Mouse (Mus musculus): ENCODE measurements around the gene Myo1d.
A peak's percentile ranks its signal among the peaks of the same experiment; 100 is the strongest.

The Myo1d gene

DNA sequence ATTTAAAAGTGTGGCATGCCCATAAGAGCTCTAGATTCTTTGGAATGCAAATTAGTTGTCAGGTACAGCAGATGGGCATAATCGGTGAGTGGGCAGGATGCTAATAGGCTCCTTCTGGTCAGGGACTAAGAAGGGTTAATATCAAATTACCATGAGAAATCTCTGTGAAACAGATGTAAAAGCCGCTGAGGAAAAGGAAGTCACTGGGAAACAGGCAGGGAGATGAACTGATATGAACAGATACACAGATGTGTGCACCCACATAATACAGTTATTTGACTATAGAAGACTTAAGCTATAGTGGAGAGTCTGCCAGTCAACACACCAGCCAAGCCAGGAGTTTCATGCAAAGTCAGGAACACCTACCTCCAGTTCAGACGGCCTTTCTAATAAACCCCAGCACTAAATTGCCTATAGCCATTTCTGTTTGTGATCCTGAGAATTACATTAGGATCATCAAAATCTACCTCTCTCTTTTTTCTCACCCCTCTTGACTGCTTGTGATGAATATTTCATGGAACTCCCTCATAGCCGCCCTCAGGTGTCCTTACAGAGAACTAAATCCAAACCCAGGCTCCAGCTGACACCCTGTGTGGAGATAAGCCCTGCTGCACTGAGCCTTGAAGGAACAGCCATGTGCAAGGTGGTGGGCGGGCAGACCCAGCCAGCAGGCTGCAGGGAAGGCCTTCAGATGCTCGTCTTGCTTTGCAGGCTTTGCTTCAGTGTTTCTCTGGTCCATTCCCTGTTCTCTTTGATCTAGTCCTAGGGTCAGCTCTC is 164.7 kb downstream of the Myo1d start:
- no peak for DNase-seq (ENCODE audit: low read depth, low spot score)

DNA sequence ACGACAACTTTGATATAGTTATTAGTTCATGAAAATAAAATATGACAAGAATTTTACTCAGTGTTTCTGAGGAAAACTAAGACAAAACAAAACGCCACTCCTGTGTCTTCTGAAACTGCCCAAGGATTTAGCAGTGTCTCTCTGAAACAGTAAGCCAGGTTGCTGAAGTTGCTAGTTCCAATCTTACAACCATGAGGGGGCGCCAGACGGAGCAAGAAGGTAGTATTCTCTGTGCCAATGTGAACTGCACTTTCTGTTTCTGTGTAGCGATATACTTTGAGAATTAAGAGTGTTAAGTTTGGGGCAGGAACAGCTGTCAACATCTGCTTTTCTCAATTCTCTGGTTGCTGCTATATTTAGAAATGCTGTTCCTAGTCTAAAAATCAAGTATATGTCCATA is 165.4 kb downstream of the Myo1d start:
- peak; percentile 73 for DNase-seq (ENCODE audit: low read depth, low spot score)

DNA sequence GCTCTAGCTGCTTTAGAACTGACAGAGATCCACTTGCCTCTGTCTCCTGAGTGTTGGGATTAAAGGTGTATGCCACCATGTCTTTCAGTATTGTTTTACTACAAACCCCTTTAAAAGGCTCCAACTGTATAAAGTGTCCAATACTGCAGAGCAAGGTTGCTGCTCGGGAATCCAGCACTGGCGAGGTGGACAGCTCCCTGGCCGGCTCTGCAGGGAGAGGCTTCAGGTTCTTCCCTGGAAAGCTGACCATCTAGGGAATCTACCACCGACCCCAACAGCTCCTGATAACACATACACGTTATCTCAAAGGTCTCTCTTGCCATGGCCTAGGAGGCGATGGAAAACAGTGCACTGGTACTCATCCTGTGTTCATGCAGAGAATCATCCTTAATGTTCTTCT is 166.3 kb downstream of the Myo1d start:
- peak; percentile 23 for DNase-seq (ENCODE audit: low read depth, low spot score)

DNA sequence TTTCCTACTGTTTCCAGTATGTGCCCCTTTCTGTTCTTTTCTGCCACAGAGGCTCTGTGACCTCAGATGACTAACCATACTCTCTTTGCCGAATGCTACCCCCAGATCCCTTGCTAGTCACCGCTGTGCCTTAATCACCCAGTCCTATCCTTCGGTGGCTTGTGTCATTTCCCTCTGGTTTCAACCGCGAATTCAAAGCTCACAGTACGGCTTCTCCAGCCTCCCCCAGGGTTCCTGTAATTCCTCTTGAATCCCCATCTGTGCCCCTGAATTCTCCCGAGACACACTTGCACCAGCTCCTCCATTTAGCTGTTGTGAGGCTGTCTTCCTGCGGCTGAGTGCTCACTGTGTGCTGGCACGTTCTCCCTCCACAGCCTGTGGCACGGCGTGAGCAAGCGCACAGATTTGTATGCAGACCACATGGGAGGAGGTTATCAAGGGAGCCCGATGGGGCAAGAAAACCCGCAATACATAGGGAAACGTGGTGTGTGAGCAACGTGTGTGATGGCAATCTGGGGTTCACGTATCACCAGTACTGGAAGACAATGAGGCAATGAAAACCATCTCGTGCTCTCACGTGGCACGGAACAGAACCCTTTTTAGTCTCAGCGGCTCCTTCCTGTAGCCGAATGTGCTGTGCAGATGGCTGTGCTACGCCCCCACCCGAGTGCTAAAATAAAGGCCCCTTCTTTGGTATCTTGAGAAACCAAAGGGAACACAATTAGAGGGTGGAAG is 177.0 kb downstream of the Myo1d start:
- peak; percentile 87 for DNase-seq (ENCODE audit: low read depth, low spot score)

DNA sequence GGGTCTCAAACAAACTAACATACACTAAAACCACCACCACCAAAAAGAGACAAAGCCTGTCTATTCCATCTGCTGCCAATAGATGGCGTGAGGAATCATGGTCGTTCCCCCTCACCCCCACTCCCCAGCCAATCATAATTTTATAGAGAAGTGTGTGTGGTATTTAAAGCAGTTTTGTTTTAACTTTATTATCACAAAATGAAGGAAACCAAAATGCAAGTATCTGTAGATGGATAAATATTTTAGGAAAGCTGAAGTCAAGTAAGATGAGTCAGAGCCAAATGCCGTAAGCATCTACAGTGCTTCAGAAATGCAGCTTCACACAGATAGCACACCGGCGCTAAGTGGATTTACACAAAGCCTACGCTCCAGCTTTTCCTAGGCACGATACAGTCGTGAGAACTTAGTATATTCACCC is 177.8 kb downstream of the Myo1d start:
- DNase-seq (ENCODE audit: low read depth, low spot score), result peak; percentile 87

DNA sequence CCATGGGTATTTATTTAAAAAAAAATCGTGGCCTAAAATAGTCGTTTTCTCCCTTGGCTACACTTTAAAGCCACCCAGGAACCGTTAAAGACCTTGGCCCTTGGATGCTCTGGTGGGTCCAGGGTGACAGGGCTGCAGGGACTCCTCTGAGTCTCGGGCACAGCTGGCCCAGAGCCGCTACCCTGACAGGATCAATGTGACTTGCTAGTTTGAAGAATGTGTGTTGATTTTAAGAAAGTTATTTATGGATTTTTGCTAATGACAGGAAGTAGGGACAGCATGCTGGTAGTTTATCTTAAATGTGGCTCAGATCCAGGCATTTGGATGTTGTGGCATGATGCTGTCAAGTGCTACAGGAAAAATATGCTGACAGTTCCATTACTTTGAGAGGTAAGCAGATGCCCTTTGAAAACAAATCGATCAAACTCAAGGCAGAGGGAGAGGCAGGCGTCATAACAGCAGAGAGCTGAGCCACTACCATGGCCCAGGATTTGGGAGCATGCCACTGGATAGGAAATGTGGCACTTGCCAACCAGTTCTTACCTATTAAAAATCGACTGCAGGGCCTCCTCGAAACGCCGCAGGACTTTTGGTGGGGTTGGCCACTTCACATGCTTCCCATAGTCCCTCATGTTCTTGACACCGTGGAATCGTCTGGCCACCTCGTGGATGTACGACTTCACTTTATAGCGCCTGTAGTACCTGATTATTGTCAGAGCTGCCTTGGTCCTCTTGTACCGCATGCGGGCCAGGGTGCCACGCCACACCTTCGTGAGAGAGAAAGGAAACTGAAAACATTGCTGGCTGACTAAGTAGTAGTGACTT is 178.6 kb downstream of the Myo1d start:
- no peak for DNase-seq (ENCODE audit: low read depth, low spot score)

DNA sequence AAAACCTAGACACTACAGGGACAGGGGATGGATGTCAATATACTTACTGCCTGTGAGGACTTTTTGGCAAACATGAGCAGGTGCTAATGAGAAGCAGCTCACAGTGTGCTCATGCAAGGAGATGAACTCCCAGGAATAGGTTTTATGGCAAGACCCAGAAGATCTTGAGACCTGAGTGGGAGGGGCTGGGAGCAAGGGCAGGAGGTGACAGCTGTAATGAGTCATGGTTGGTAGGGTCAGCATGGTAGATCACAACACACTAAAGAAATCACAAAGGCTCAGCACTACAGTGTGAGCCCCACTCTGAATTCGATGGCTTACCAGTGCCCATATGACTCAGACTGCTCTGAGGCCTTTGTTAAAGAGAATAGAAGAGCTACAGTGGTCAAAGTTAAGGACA is 184.3 kb downstream of the Myo1d start:
- no peak for DNase-seq (ENCODE audit: low read depth, low spot score)

DNA sequence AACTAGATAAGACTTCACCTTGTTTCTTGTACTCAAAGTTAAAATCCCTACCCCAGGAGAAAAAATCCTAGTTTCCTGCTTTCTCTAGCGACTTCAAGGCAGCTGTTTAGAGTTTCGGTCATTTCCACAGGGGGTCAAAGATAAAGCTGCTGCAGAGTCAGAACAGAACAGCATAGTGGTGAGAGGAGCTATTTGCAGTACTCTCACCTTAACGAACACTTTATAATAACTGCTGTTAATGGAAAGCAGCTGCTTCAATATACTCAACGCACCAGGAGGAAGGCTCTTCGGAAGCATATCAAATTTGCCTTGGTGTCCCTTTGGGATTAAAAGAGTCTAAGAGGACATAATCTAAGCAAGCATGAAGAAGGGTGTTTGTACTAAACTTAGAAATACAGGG is 190.4 kb downstream of the Myo1d start:
- no peak for DNase-seq (ENCODE audit: low read depth, low spot score)

DNA sequence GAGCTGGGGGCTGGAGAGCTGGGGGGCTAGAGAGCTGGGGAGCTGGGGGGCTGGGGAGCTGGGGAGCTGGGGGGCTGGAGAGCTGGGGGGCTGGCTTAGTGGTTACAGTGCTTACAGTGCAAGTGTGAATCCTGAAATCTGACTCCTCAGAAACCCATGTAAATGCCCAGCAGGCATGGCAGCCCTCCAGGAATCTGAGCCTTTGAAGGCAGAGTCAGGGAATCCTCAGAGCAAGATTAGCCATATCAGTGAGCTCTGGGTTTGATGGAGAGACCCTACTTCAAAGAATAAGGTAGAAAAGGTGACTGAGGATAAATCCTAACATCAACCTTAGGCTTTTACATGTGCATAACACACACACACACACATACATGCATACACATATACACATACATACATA is 194.1 kb downstream of the Myo1d start:
- no peak for DNase-seq (ENCODE audit: low read depth, low spot score)

DNA sequence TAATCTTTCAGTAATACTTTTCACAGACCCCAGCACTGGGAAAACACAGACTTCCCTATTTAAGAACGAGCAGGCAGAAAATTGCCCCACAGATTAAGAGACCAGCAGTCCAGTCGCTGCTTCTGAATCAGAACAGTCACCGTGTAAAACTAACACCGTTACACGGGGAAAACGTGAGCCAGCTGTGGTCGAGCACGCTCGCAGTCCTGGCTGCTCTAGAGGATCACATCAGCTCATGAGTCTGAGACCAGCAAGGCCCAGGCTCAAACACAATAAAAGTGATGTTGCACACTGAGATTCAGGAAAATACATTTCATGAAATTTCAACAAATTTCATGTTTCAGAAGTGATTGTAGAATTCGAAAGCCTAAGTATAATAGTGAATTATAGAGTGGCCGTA is 194.6 kb downstream of the Myo1d start:
- DNase-seq (ENCODE audit: low read depth, low spot score), result no peak

DNA sequence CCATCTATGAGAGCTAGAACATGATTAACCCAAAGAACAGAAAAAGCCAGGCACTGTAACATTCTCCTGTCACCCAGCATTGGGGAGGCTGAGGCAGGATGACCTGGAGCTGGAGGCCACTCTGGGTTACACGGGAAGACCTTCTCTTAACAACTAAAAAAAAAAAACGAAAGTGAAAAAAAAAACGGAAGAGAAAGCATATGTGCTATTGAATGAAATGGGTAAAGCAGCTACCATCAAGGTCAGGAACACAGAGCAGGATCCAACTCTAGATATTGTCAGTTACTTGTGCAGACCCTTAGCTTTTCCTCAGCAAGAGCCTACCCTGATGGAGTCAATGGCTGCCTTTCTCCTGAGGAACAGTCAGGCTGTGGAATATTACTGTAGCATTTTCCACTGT is 199.3 kb downstream of the Myo1d start:
- DNase-seq (ENCODE audit: low read depth, low spot score), result peak; percentile 39

DNA sequence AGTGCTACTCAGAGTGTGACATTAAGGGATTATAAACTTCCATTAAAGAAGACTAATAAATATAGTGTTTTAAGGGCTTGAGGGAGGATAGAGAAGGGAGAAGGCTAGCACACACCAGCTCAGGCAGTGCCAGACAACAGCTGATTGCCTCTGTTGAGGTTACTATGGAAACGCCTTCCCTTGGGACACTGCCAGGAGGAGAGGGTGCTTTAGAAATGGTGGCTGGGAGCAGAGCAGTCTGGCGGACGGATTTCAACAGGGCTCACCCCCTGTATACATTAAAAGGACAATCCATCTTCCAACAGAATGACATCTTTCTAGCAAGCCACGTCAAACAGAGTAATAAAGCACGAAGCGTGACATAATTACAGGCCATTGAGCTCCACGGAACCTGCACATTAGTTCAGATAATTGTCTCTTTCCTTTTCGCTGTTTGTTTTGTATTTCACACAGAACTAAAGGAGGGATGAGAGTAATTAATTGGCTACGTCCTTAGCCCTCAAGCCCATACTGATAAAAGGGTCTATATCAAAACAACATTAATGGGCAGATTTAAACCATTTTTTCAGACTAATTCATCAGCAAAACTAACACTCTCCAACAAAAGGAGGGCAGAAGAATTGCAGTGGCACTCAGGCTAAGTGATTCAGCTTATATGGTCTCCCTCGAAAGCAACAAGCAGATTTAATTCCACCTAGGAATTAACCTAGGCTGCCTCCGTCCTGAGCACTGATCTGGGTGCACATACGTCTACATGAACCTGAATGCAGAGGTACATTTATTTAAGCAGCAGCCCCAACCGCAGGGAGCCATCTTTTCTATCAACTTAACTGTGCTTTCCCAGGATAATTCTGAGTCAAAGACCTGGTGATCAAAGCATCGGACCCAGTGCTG is 201.8 kb downstream of the Myo1d start:
- DNase-seq (ENCODE audit: low read depth, low spot score), result no peak

DNA sequence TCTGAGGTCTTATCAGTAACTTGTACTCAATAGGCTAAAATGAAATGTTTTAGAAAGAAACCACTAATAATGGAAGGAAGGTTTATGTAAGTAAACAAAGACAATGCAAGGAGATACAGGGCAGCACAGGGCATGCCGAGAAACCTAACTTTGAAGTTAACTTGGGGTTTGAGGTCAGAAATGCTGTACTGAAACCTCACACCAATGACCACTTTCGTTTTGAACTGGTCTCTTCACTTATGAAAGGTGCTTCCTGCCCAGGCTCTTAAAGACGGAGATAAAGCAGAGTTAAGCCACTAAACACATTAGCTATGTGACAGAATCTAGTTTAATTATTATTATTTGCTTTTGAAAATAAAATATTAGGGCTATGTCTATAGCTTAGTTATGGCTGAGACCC is 204.0 kb downstream of the Myo1d start:
- peak; percentile 9 for DNase-seq (ENCODE audit: low read depth, low spot score)

DNA sequence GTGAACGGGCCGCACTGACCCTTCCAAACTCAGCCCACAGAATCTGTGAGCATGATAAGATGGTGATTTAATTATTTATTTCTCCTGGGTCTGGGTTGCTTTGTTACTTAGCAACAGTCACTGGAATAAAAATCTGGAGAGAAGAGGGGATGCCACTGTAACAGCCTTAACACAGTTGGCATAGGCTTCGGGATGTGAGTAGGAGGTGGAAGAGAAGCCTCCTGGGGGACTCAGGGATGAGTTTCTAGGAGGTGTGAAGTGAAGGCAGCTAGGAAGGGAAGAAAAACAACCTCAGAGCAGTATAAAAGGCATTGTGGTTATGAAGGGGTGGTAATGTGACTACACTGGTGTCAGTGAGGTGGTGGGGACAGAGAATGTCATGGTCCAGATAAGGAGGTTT is 213.5 kb downstream of the Myo1d start:
- no peak for DNase-seq (ENCODE audit: low read depth, low spot score)

DNA sequence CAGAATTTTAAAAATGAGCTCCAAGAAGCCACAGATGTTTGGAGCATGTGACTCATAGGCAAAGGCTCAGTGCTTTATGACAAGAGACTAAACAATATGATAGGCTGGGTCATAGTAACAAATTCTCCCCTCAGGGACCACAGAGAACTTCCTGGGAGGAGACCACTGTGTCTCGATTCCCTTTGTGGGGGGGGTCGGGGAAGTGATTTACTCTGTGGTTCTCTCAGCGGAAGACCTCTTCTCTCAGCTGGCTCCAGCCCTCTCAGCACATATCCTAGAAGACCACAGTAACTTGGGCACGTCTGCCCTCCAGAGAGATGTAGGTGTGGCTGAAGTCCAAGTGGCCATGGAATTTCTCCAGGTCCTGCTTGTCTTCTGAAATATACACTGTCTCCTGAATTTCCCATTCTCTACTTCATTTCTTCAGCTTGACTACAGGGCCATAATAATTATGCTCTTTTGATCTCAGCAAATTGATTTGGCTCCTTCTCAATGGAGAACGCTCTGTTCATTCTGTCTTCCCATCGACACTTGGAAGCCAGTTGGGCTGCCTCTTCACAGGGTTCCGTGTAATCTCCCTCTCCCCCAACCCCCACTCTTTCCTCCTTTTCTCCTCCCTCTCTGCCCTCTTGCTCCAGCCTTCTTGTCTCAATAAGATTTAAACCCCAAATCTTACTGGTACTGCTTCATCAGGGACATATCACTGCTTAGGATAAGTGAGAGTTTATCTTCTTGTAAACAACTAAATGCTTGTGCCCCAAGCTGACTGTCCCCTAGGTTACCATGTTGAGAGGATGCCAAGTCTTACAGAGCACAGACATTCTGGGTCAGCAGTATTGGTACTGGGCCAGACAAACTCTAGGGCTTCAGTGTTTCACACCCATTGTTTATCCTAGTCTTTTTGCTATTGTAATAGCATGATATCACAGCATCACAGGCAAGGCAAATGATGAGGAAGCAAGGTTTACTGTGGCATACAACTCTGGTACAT is 214.6 kb downstream of the Myo1d start:
- DNase-seq (ENCODE audit: low read depth, low spot score), result no peak

DNA sequence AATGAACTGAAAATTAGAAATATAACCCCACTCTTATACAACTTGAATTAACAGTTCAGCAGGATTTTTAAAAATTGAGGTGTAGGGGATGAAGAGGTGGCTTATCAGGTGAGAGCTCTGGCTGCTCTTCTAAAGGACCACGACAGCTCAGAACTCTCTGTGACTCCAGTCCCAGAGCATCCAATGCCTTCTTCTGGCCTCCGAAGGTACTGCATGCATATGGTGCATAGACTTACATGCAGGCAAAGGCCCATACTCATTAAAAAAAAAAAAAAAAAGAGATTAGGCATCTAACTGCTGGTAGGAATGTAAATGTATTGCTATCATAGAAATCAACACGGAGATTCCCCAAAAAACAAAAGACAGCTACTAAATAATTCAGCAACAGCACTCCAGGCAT is 217.3 kb downstream of the Myo1d start:
- DNase-seq (ENCODE audit: low read depth, low spot score), result peak; percentile 59

DNA sequence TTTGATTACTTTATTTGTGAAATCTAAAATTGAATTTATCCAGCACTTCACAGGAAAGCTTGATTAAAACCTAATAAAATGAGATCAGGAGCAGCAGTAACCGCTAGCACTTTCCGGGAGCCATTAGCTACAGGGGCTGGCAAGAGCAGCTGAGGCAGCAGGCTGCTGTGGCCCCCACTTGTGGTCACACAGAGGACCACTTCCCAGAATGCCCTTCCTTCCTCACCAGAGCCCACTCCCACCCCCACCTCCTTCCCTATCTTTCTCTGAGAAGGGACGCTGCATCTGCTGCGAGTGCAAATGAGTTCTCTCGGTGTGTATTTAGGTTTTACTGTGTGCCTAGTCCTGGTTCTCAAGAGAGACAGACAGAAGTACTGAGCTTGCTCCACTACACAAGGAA is 219.1 kb downstream of the Myo1d start:
- DNase-seq (ENCODE audit: low read depth, low spot score), result no peak

DNA sequence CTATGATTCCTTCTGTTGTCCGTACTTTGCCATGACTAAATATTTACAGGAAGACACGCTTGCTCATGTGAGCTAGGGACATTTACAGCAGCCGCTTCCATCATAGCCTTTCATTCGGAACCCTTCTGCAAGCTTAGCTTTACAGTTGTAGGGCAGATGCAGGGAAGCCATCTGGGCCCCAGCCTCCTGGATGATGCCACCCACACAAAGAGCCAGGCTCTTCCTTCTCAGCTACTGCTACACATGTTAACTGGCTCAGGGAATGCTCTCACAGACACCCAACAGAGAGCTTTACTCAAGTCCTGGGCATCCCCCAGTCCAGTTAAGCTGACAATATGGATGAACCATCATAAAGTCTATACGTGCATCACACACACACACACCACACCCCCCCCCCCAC is 224.4 kb downstream of the Myo1d start:
- no peak for DNase-seq (ENCODE audit: low read depth, low spot score)

DNA sequence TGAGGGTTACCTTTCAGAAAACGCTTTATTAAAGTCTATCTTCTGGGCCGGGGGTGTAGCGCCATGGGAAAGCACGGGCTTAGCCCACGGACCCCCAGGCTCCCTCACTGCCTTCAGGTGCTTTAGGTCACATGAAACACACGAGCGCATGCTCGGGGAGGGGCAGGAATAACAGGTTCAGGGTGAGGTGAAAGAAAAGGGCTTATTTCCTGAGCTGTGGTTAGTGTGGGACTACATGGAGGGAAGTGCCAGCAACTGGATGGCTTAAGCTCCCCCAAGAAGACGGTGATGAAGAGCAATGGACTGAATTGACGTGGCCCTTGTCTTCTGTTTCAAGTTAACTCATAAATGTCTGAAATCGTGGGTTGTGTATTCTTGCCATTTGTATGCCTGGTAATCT is 226.8 kb downstream of the Myo1d start:
- DNase-seq (ENCODE audit: low read depth, low spot score), result no peak

DNA sequence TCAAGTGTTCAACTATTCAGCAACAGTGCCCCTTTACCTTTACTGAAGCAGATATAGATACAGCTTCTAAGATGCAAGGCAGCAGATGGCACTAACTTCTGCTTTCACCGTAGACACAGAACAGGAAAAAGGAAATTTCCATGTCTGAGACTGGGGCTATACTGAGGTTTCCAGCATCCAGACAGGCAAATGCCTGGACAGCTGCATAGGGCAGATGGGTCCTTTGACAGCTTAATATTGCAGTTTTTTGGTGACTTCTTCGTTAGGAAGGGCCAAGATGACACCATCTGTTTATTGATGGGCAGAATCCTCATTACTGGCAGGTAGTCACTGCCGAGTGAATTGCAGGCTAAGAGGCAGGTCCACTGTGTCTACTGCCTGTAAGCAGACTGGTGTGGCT is 228.2 kb downstream of the Myo1d start:
- DNase-seq (ENCODE audit: low read depth, low spot score), result peak; percentile 35
